Mouse (Mus musculus): ENCODE measurements around the gene Srgn. TPM values are rescaled to one million over a fixed set of nuclear protein-coding genes. Genes with fewer than 3 reads are reported as not detected.
"Not testable (repeated sequence)": the region's sequence is repeated elsewhere in the genome, so short reads cannot be mapped to it uniquely, and the experiment has no call there.

Srgn gene
- total RNA-seq, 4 experiments from 2014 or later = 49.9 to 64.0 (median 50.9) TPM

GRCm38 (mm10) chr10:62485878-62486582 is 41.2 kb downstream of the Srgn start:
- no peak for DNase-seq

GRCm38 (mm10) chr10:62481108-62481852 is 46.0 kb downstream of the Srgn start:
- no peak for DNase-seq

GRCm38 (mm10) chr10:62476980-62477379 is 50.3 kb downstream of the Srgn start:
- no peak for DNase-seq

GRCm38 (mm10) chr10:62474944-62475343 is 52.3 kb downstream of the Srgn start:
- DNase-seq = no peak

- no peak for DNase-seq
These were observed 56.1 kb downstream of the Srgn start for GRCm38 (mm10) chr10:62471105-62471504.

- DNase-seq = no peak
These were observed 57.5 kb downstream of the Srgn start for GRCm38 (mm10) chr10:62469736-62470135.

GRCm38 (mm10) chr10:62461321-62461720 is 65.9 kb downstream of the Srgn start:
- no peak for DNase-seq

GRCm38 (mm10) chr10:62452001-62452400 is 75.2 kb downstream of the Srgn start:
- DNase-seq = not testable (repeated sequence)

GRCm38 (mm10) chr10:62450280-62450640 is 77.0 kb downstream of the Srgn start:
- no peak for DNase-seq

GRCm38 (mm10) chr10:62449364-62450279 is 77.6 kb downstream of the Srgn start, which contains the start of the genes 4930507D05Rik and Supv3l1:
Gene 4930507D05Rik, plus strand, starts transcription at chr10:62449489.
Gene Supv3l1, minus strand, starts transcription at chr10:62449738.
- DNase-seq = peak; percentile 79

Other genes with a start within 250 kb of the Srgn start
- 10 to 100 TPM; 32.4 to 53.5 (median 42.9) TPM for gene Hk1, start 147.5 kb downstream of the Srgn start, total RNA-seq (2022)
- gene Hkdc1, start 105.0 kb downstream of the Srgn start, total RNA-seq (2022) = not detected
- under 1 TPM; 0.31 to 0.56 (median 0.36) TPM for gene 4930507D05Rik, start 78.0 kb downstream of the Srgn start, total RNA-seq (2022)
- 10 to 100 TPM; 30.6 to 36.8 (median 34.8) TPM for gene Supv3l1, start 77.7 kb downstream of the Srgn start, total RNA-seq (2022)
- 10 to 100 TPM; 45.2 to 60.6 (median 55.4) TPM for gene Vps26a, start 40.6 kb downstream of the Srgn start, total RNA-seq (2022)
- 10 to 100 TPM; 57.5 to 70.5 (median 65.4) TPM for gene Kif1bp, start 51.0 kb upstream of the Srgn start, total RNA-seq (2022)
- 10 to 100 TPM; 59.1 to 63.0 (median 59.5) TPM for gene Ddx21, start 74.8 kb upstream of the Srgn start, total RNA-seq (2022)
- gene Ddx50, start 123.8 kb upstream of the Srgn start, total RNA-seq (2022) = 100 to 1,000 TPM; 110 to 134 (median 120) TPM
- 1 to 10 TPM in 2 of 4 experiments, under 1 TPM in 2; 0.66 to 1.2 (median 0.99) TPM for gene Stox1, start 198.7 kb upstream of the Srgn start, total RNA-seq (2022)

Measured in adrenal gland, adult 8-10 months (tissue).